Mouse (Mus musculus) MEL (cell line): ENCODE measurements around the gene Atrip. TPM values are rescaled to one million over a fixed set of nuclear protein-coding genes. Genes with fewer than 3 reads are reported as not detected.

Experiments used
- DNase-seq: peaks from one replicate; pipeline ENCODE4 v3.0.0; 2011; ENCODE audit warnings: low read depth, low spot score
- H3K27ac ChIP-seq: 2 replicates; pipeline ENCODE4 v1.5.1; 2012; ENCODE audit warnings: low read depth, mild to moderate bottlenecking, control low read depth, low read length, moderate library complexity; ENCODE audit not compliant: control insufficient read depth
- H3K27me3 ChIP-seq, 2 experiments: fragments of 150-350 bp in 1 of 2; sonication (generic) in 1 of 2; 2 replicates each; pipeline ENCODE4 v1.6.1; 2012; ENCODE audit warnings: low read length in 2 of 2, mild to moderate bottlenecking in 2 of 2, improper control_type of control experiment in 1 of 2, moderate library complexity in 1 of 2; ENCODE audit not compliant: insufficient read depth in 2 of 2, control insufficient read depth in 1 of 2
- H3K36me3 ChIP-seq, 2 experiments: 2 replicates each; pipeline ENCODE4 v1.6.1; 2012 to 2014; ENCODE audit warnings: low read length in 2 of 2, improper control_type of control experiment in 1 of 2, inconsistent platforms in 1 of 2, mild to moderate bottlenecking in 1 of 2; ENCODE audit not compliant: insufficient read depth in 2 of 2, control insufficient read depth in 1 of 2
- H3K4me1 ChIP-seq, 2 experiments: fragments of 150-350 bp in 1 of 2; sonication (generic) in 1 of 2; 2 replicates each; pipeline ENCODE4 v1.6.1; 2012; ENCODE audit warnings: low read length in 2 of 2, improper control_type of control experiment in 1 of 2, mild to moderate bottlenecking in 1 of 2; ENCODE audit not compliant: insufficient read depth in 2 of 2, control insufficient read depth in 1 of 2
- H3K4me3 ChIP-seq, 2 experiments: fragments of 150-350 bp in 1 of 2; sonication (generic) in 1 of 2; 2 replicates each; pipeline ENCODE4 v1.5.1; 2012; ENCODE audit warnings: low read depth in 2 of 2, low read length in 2 of 2, mild to moderate bottlenecking in 2 of 2, moderate library complexity in 2 of 2, control low read depth in 1 of 2, improper control_type of control experiment in 1 of 2; ENCODE audit not compliant: control insufficient read depth in 1 of 2, insufficient read depth in 1 of 2
- H3K79me2 ChIP-seq: 2 replicates; pipeline ENCODE4 v1.6.1; 2012; ENCODE audit warnings: mild to moderate bottlenecking, low read length, moderate library complexity; ENCODE audit not compliant: control insufficient read depth, poor library complexity, insufficient read depth
- H3K9ac ChIP-seq: 2 replicates; pipeline ENCODE4 v1.6.1; 2012; ENCODE audit warnings: low read depth, mild to moderate bottlenecking, control low read depth, low read length, moderate library complexity; ENCODE audit not compliant: control insufficient read depth, poor library complexity, severe bottlenecking
- H3K9me3 ChIP-seq: fragments of 150-350 bp; sonication (generic); replicated peaks from 2 replicates; pipeline ENCODE4 v1.6.1; 2012; ENCODE audit warnings: mild to moderate bottlenecking, low read length, improper control_type of control experiment, moderate library complexity; ENCODE audit not compliant: insufficient read depth
- CHD1 ChIP-seq: IDR thresholded peaks from 2 replicates; pipeline ENCODE4 v1.6.1; 2012; ENCODE audit warnings: low read depth, mild to moderate bottlenecking, inconsistent platforms, low read length, improper control_type of control experiment
- E2F4 ChIP-seq: IDR thresholded peaks from 2 replicates; pipeline ENCODE4 v1.6.1; 2011; ENCODE audit warnings: low read depth, low read length, improper control_type of control experiment, borderline replicate concordance
- ETS1 ChIP-seq: IDR thresholded peaks from 2 replicates; pipeline ENCODE4 v1.6.1; 2012; ENCODE audit warnings: low read depth, mild to moderate bottlenecking, inconsistent platforms, low read length, improper control_type of control experiment, moderate library complexity
- GATA1 ChIP-seq: IDR thresholded peaks from 2 replicates; pipeline ENCODE4 v1.6.1; 2011; ENCODE audit warnings: low read depth, low read length, improper control_type of control experiment
- HCFC1 ChIP-seq: IDR thresholded peaks from 2 replicates; pipeline ENCODE4 v1.6.1; 2012; ENCODE audit warnings: low read depth, mild to moderate bottlenecking, inconsistent platforms, low read length, improper control_type of control experiment, moderate library complexity
- JUND ChIP-seq: IDR thresholded peaks from 2 replicates; pipeline ENCODE4 v1.6.1; 2011; ENCODE audit warnings: low read depth, mild to moderate bottlenecking, improper control_type of control experiment, low read length
- MAFK ChIP-seq: IDR thresholded peaks from 2 replicates; pipeline ENCODE4 v1.6.1; 2011; ENCODE audit warnings: low read depth, mild to moderate bottlenecking, low read length, improper control_type of control experiment, borderline replicate concordance
- MAZ ChIP-seq: IDR thresholded peaks from 2 replicates; pipeline ENCODE4 v1.6.1; 2012; ENCODE audit warnings: low read depth, mild to moderate bottlenecking, inconsistent platforms, low read length, improper control_type of control experiment
- MYB ChIP-seq: IDR thresholded peaks from 2 replicates; pipeline ENCODE4 v1.6.1; 2011; ENCODE audit warnings: mild to moderate bottlenecking, low read depth, low read length, improper control_type of control experiment
- MYC ChIP-seq: IDR thresholded peaks from 2 replicates; pipeline ENCODE4 v1.6.1; 2011; ENCODE audit warnings: low read depth, mild to moderate bottlenecking, low read length, improper control_type of control experiment, moderate library complexity
- NELFE ChIP-seq: IDR thresholded peaks from 2 replicates; pipeline ENCODE4 v1.6.1; 2011; ENCODE audit warnings: low read depth, low read length, improper control_type of control experiment
- NRF1 ChIP-seq: IDR thresholded peaks from 2 replicates; pipeline ENCODE4 v1.6.1; 2014; ENCODE audit warnings: low read depth, mild to moderate bottlenecking, inconsistent platforms, low read length, improper control_type of control experiment, moderate library complexity; ENCODE audit not compliant: poor library complexity, insufficient read depth, severe bottlenecking
- POLR2A ChIP-seq, 2 experiments: IDR thresholded peaks; 2 replicates each; pipeline ENCODE4 v1.6.1; 2011 to 2012; ENCODE audit warnings: low read length in 2 of 2, mild to moderate bottlenecking in 2 of 2, control low read depth in 1 of 2, improper control_type of control experiment in 1 of 2, low read depth in 1 of 2, moderate library complexity in 1 of 2; ENCODE audit not compliant: control insufficient read depth in 1 of 2, insufficient read depth in 1 of 2, poor library complexity in 1 of 2
- RAD21 ChIP-seq: IDR thresholded peaks from 2 replicates; pipeline ENCODE4 v1.6.1; 2011; ENCODE audit warnings: mild to moderate bottlenecking, low read depth, low read length, improper control_type of control experiment
- RCOR1 ChIP-seq: IDR thresholded peaks from 2 replicates; pipeline ENCODE4 v1.6.1; 2012; ENCODE audit warnings: low read depth, mild to moderate bottlenecking, inconsistent platforms, low read length, improper control_type of control experiment
- SIN3A ChIP-seq: IDR thresholded peaks from 2 replicates; pipeline ENCODE4 v1.6.1; 2012; ENCODE audit warnings: low read length, improper control_type of control experiment, inconsistent platforms
- SMC3 ChIP-seq: IDR thresholded peaks from 2 replicates; pipeline ENCODE4 v1.6.1; 2011; ENCODE audit warnings: low read depth, low read length, improper control_type of control experiment
- TAL1 ChIP-seq: IDR thresholded peaks from 2 replicates; pipeline ENCODE4 v1.6.1; 2012; ENCODE audit warnings: mild to moderate bottlenecking, inconsistent platforms, low read length, moderate library complexity, mixed read lengths
- USF2 ChIP-seq, 2 experiments: IDR thresholded peaks; 2 replicates each; pipeline ENCODE4 v1.6.1; 2011 to 2012; ENCODE audit warnings: improper control_type of control experiment in 2 of 2, low read length in 2 of 2, borderline replicate concordance in 1 of 2, inconsistent platforms in 1 of 2, low read depth in 1 of 2, mild to moderate bottlenecking in 1 of 2; ENCODE audit not compliant: insufficient read depth in 1 of 2
- ZC3H11A ChIP-seq: IDR thresholded peaks from 2 replicates; pipeline ENCODE4 v1.6.1; 2012; ENCODE audit warnings: low read depth, mild to moderate bottlenecking, inconsistent platforms, low read length, improper control_type of control experiment
- polyA plus RNA-seq, 2 experiments: library from polyadenylated mRNA; stranded (reverse) in 1 of 2; unstranded in 1 of 2; fragments of >175 nt in 1 of 2; fragments of >200 nt in 1 of 2; gene quantifications; 2 replicates each; pipeline versions ENCODE4 v1.2.1 to v1.2.4; 2012; ENCODE audit warnings: low replicate concordance in 2 of 2, low read depth in 1 of 2; ENCODE audit not compliant: insufficient read length in 2 of 2, insufficient read depth in 1 of 2, missing spikeins in 1 of 2
- total RNA-seq: library from RNA; depleted of rRNA; stranded (reverse); fragments of 300-350 nt; gene quantifications from 2 replicates; pipeline ENCODE4 v1.2.3, GENCODE M21; 2012

The Atrip gene
- total and polyA plus RNA-seq, 3 experiments = 18.4 to 35.3 TPM; not detected in 1

DNA sequence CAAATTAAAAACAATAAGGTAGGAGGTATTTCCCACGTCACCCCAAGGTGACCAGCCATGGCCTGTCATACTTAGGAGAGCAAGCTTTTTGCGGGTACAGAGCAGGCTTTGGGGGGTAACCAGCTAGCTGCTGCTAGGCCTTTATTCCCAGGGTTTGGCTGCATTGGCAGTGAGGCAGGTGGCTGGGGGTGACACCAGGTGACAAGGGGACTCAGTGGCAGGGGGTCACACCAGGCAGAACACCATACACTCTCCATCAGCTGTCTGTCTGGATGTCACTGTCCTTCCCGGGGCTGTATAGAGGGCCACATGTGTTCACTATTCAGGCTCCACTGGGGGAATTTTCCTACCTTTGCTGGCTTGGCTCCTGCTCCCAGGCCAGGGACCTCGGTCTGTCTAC is 17.0 kb downstream of the Atrip start:
- peaks cover 0 to 26% of the 10 kb centered on the region in 2 experiments; a peak in 2 of 4 replicates for H3K36me3 ChIP-seq
- no peak overlapping the region for H3K4me3 ChIP-seq
- TF ChIP-seq NELFE = no peak
- TF ChIP-seq E2F4 = no peak
- no peak for TF ChIP-seq CHD1
- TF ChIP-seq SIN3A = no peak
- no peak for TF ChIP-seq USF2 (IDR thresholded peaks at IDR 0.05; ENCODE audit: borderline replicate concordance in 1 of 2, insufficient read depth in 1 of 2, low read depth in 1 of 2, low read length in 2 of 2)
- TF ChIP-seq TAL1 = no peak
- no peak for TF ChIP-seq ETS1
- no peak for TF ChIP-seq SMC3
- no peak for TF ChIP-seq HCFC1
- no peak for TF ChIP-seq MYB
- no peak for TF ChIP-seq MAFK
- no peak for DNase-seq
- peaks cover 5 to 32% of the 10 kb centered on the region in 2 experiments for H3K4me1 ChIP-seq
- H3K79me2 ChIP-seq = peaks cover 4% of the 10 kb centered on the region
- no peaks in the 10 kb centered on the region for H3K27me3 ChIP-seq
- no peaks in the 10 kb centered on the region for H3K9me3 ChIP-seq
- H3K27ac ChIP-seq = peak overlapping the region; percentile 75
- H3K9ac ChIP-seq = peak overlapping the region; percentile 29

DNA sequence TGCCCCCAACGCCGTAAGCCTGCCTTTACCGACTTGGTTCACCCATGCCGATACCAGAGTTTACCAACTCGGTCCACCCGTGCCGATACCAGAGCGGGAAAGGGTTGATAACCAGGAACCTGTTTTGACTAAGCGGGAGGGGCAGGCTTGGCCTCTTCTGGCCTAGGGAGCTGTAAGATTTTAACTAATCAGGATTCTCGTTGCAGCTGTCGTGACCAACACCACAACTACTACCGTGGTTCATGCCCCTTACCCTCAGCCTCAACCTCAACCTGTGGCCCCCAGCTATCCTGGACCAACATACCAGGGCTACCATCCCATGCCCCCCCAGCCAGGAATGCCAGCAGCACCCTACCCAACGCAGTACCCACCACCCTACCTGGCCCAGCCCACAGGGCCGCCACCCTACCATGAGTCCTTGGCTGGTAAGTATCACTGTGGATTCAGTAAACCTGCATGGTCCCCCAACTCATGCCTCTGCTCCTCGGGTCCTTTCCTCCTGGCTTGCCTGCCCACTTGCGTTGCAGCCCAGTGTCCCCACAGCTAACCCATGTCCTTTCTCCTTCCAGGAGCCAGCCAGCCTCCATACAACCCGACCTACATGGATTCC is 17.7 kb downstream of the Atrip start:
- Histone ChIP-seq H3K27ac (no peak overlapping the region), H3K79me2 (peaks cover 4% of the 10 kb centered on the region), H3K9ac (no peak overlapping the region), H3K4me3 (no peak overlapping the region), H3K4me1 (peaks cover 5 to 32% of the 10 kb centered on the region in 2 experiments), H3K36me3 (peaks cover 0 to 26% of the 10 kb centered on the region in 2 experiments; a peak in 2 of 4 replicates), H3K9me3 (no peaks in the 10 kb centered on the region), H3K27me3 (no peaks in the 10 kb centered on the region)
- DNase-seq = no peak
- TF ChIP-seq SIN3A (no peak), ZC3H11A (no peak), MAZ (no peak), CHD1 (no peak), HCFC1 (no peak), GATA1 (no peak), MYB (no peak), MYC (no peak), RCOR1 (no peak), NRF1 (no peak), RAD21 (no peak), USF2 (IDR thresholded peaks at IDR 0.05; ENCODE audit: borderline replicate concordance in 1 of 2, insufficient read depth in 1 of 2, low read depth in 1 of 2, low read length in 2 of 2) (no peak), JUND (no peak), E2F4 (no peak), POLR2A (IDR thresholded peaks at IDR 0.05; ENCODE audit: control insufficient read depth in 1 of 2, insufficient read depth in 1 of 2, low read depth in 1 of 2, low read length in 2 of 2, poor library complexity in 1 of 2) (no peak)
